Mouse (Mus musculus): ENCODE results near the gene Epb41l1.
"Not testable (repeated sequence)": the region's sequence is repeated elsewhere in the genome, so short reads cannot be mapped to it uniquely, and the experiment has no call there.

DNA sequence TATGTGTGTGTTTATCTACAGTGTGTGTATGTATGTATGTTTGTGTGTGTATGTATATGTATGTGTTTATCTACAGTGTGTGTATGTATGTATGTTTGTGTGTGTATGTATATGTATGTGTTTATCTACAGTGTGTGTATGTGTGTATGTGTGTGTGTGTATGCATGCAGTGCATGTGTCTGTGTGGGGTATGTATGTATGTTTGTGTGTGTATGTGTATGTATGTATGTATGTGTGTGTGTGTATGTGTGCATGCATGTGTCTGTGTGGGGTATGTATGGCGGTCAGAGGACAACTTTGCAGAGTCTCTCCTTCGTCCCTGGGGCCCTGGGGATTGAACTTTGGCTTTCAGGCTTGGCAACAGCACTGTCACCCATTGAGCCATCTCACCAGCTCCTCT is 96.0 kb downstream of the Epb41l1 start:
- TF ChIP-seq CTCF (IDR thresholded peaks at IDR 0.05); POLR2A (IDR thresholded peaks at IDR 0.05; ENCODE audit: insufficient read depth, low read depth, low read length): not testable (repeated sequence)

All from heart, adult 2 months (tissue).